Mouse (Mus musculus) ES-Bruce4 (cell line): ENCODE data around the gene Stxbp4. TPM values are rescaled to one million over a fixed set of nuclear protein-coding genes. Genes with fewer than 3 reads are reported as not detected.

Experiments used
- H3K27ac ChIP-seq: 2 replicates; pipeline ENCODE4 v1.5.1; 2012; ENCODE audit warnings: low read length, inconsistent platforms; ENCODE audit not compliant: insufficient read depth
- H3K27me3 ChIP-seq: 2 replicates; pipeline ENCODE4 v1.6.1; 2012; ENCODE audit warnings: mild to moderate bottlenecking, low read length, inconsistent platforms; ENCODE audit not compliant: control insufficient read depth, poor library complexity, insufficient read depth, severe bottlenecking
- H3K36me3 ChIP-seq: 2 replicates; pipeline ENCODE4 v1.6.1; 2012; ENCODE audit warnings: inconsistent platforms, mild to moderate bottlenecking, low read length, moderate library complexity; ENCODE audit not compliant: control insufficient read depth, poor library complexity, insufficient read depth, severe bottlenecking
- H3K4me1 ChIP-seq: one replicate; pipeline ENCODE4 v1.8.1; 2011; ENCODE audit warnings: low read length; ENCODE audit not compliant: control insufficient read depth, insufficient read depth
- H3K4me3 ChIP-seq: 2 replicates; pipeline ENCODE4 v1.5.1; 2011; ENCODE audit warnings: low read depth, mild to moderate bottlenecking, low read length
- H3K9ac ChIP-seq: 2 replicates; pipeline ENCODE4 v1.6.1; 2012; ENCODE audit warnings: low read depth, mild to moderate bottlenecking, inconsistent platforms; ENCODE audit not compliant: poor library complexity, severe bottlenecking
- H3K9me3 ChIP-seq: replicated peaks from 2 replicates; pipeline ENCODE4 v1.6.1; 2012; ENCODE audit warnings: mild to moderate bottlenecking, low read length, inconsistent platforms; ENCODE audit not compliant: control insufficient read depth, poor library complexity, insufficient read depth, severe bottlenecking
- CTCF ChIP-seq: IDR thresholded peaks from one replicate; pipeline ENCODE4 v1.8.1; 2011; ENCODE audit warnings: low read depth, low read length
- EP300 ChIP-seq: IDR thresholded peaks from 2 replicates; pipeline ENCODE4 v1.6.1; 2011; ENCODE audit warnings: low read depth, low read length; ENCODE audit not compliant: insufficient read depth
- POLR2A ChIP-seq: IDR thresholded peaks from one replicate; pipeline ENCODE4 v1.8.1; 2011; ENCODE audit warnings: low read length; ENCODE audit not compliant: insufficient read depth
- polyA plus RNA-seq: library from polyadenylated mRNA; stranded (reverse); fragments of >200 nt; gene quantifications from 2 replicates; pipeline ENCODE4 v1.2.4, GENCODE M21; 2011; ENCODE audit warnings: low read depth; ENCODE audit not compliant: missing spikeins, insufficient read depth, insufficient read length

The Stxbp4 gene
- polyA plus RNA-seq, 1 experiment: 12.0 TPM

GRCm38 (mm10) chr11:90666144-90666757 is 28.4 kb upstream of the Stxbp4 start:
- H3K4me3 ChIP-seq: no peak overlapping the region
- H3K27me3 ChIP-seq: no peaks in the 10 kb centered on the region
- no peaks in the 10 kb centered on the region for H3K9me3 ChIP-seq
- H3K27ac ChIP-seq: no peak overlapping the region
- no peak overlapping the region for H3K9ac ChIP-seq
- TF ChIP-seq EP300 (no peak), CTCF (no peak), POLR2A (no peak)
- no peaks in the 10 kb centered on the region for H3K4me1 ChIP-seq
- peaks cover 6% of the 10 kb centered on the region for H3K36me3 ChIP-seq

- no peaks in the 10 kb centered on the region for H3K4me1 ChIP-seq
- H3K9ac ChIP-seq: no peak overlapping the region
- no peak overlapping the region for H3K27ac ChIP-seq
- no peak overlapping the region for H3K4me3 ChIP-seq
- no peaks in the 10 kb centered on the region for H3K27me3 ChIP-seq
- H3K36me3 ChIP-seq: peaks cover 7% of the 10 kb centered on the region
- no peaks in the 10 kb centered on the region for H3K9me3 ChIP-seq
- no peak for TF ChIP-seq POLR2A
- no peak for TF ChIP-seq CTCF
- no peak for TF ChIP-seq EP300
Measured at GRCm38 (mm10) chr11:90665161-90665560, 27.3 kb upstream of the Stxbp4 start.

GRCm38 (mm10) chr11:90664345-90664986 is 26.6 kb upstream of the Stxbp4 start:
- Histone ChIP-seq H3K9me3 (no peaks in the 10 kb centered on the region), H3K36me3 (peaks cover 7% of the 10 kb centered on the region), H3K4me1 (no peaks in the 10 kb centered on the region), H3K4me3 (no peak overlapping the region), H3K9ac (no peak overlapping the region), H3K27ac (no peak overlapping the region), H3K27me3 (no peaks in the 10 kb centered on the region)
- TF ChIP-seq EP300: no peak
- TF ChIP-seq CTCF: no peak
- no peak for TF ChIP-seq POLR2A

- Histone ChIP-seq H3K27me3 (no peaks in the 10 kb centered on the region), H3K27ac (no peak overlapping the region), H3K4me1 (no peaks in the 10 kb centered on the region), H3K4me3 (no peak overlapping the region), H3K36me3 (peaks cover 7% of the 10 kb centered on the region), H3K9ac (no peak overlapping the region), H3K9me3 (no peaks in the 10 kb centered on the region)
- TF ChIP-seq CTCF: no peak
- TF ChIP-seq EP300: no peak
- no peak for TF ChIP-seq POLR2A
Measured at GRCm38 (mm10) chr11:90663618-90664297, 25.9 kb upstream of the Stxbp4 start.

- Histone ChIP-seq H3K9ac (no peak overlapping the region), H3K36me3 (peaks cover 8% of the 10 kb centered on the region), H3K4me3 (no peak overlapping the region), H3K27me3 (no peaks in the 10 kb centered on the region), H3K27ac (no peak overlapping the region), H3K4me1 (no peaks in the 10 kb centered on the region), H3K9me3 (no peaks in the 10 kb centered on the region)
- TF ChIP-seq POLR2A: no peak
- TF ChIP-seq CTCF: no peak
- no peak for TF ChIP-seq EP300
Measured at GRCm38 (mm10) chr11:90663052-90663451, 25.2 kb upstream of the Stxbp4 start.

GRCm38 (mm10) chr11:90660662-90661061 is 22.8 kb upstream of the Stxbp4 start:
- Histone ChIP-seq H3K4me3 (no peak overlapping the region), H3K27me3 (no peaks in the 10 kb centered on the region), H3K9me3 (peaks cover 4% of the 10 kb centered on the region; the same call in 1 of the 2 replicates), H3K36me3 (peaks cover 16% of the 10 kb centered on the region), H3K4me1 (no peaks in the 10 kb centered on the region), H3K9ac (no peak overlapping the region), H3K27ac (no peak overlapping the region)
- TF ChIP-seq CTCF (no peak), POLR2A (no peak), EP300 (no peak)
